Mouse (Mus musculus): ENCODE measurements around the gene Chga. TPM values are rescaled to one million over a fixed set of nuclear protein-coding genes. Genes with fewer than 3 reads are reported as not detected.

The Chga gene
- total RNA-seq, 2 experiments from 2014 or later: 190 to 204 TPM

DNA sequence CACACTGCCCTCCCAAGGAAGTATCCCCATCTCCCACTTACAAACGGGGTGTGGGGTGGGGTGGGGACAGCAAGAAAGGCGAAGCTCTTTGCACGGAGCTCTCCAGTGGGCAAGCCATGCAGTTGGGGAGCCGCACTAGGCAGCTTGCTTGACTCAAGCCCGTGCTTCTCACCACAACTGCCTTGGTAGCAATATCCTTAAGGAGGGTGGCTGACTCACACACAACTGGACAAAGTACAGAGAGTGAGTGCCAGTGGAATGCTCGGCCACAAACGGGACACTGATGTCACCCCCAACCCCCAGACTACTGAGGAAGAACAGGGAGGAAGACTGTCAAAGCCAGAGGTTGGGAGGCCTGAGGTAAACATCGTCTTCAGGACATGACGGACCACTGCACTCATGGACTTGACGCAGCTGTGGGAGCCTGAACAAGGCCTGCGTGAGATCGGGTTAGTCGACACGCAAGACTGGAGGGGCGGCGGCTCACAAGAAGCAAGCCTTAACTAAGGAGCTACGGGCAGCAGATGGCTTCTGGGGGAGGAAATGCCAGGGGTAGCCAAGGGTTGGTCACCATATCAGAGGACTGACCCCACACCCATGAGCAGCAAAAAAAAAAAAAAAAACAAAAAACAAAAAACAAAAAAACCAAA, 36.1 kb downstream of the Chga start:
- no peak for DNase-seq (ENCODE audit: low spot score in 2 of 2)
- intact Hi-C loops (cut with DNase I): no loop called here

DNA sequence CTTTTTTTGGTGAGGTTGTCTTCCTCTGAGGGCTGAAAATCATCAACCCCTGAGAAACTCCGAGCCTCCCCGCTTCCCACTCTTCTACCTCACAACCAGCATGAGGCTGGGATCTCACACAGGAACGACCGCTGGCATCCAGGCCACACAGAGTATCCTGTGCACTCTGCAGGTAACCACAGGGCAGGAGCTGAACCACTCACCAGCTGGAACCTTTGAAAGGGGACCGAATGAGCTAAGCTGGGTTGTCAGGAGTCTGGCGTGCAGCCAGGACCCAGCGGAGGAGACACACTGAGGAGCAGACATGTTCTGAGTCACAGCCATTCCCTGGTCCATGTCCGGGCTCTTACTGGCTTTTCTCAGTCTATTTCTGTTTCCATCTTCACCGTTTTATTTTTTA, 38.9 kb downstream of the Chga start:
- peak; percentile 70 to 76 for DNase-seq (ENCODE audit: low spot score in 2 of 2)
- intact Hi-C loops (cut with DNase I): no loop called here

DNA sequence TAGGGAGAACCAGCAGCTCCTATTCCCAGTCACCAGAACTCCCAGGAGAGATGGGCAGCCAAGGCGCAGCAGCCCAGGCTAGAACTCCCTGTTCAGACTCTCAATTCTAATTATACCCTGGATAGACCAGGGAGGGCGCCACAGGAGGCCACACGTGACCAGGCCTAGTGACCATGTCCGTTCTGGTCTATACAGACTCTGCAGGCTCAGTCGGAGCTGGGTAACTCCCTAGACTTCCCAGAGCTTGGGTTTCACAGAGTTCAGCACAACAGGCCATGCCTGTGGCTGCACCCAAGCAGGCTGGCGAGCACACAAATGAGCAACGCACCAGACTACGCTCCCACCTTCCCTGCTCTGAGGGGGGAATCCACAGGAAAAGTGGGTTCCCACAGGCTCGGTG, 39.9 kb downstream of the Chga start:
- DNase-seq (ENCODE audit: low spot score in 2 of 2): no peak
- intact Hi-C loops (cut with DNase I): no loop called here

DNA sequence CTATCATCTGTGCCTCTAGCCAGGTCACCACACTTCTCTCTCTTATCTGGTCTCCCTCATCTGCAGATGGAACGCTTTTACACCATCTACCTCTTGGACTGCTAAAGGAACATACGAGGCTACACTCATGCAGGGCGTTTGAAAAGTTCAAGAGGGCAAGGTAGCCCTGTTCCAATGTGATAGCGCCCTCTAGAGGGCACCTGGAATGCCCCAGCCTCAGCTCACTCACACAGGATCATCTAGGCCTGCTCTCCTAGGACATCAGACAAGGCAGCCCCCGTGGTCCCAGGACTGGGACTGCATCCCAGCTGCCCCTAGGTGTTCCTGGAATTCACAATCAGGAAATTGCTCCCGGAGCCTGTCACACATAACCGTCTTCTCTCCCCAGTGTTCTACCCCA, 41.6 kb downstream of the Chga start:
- intact Hi-C loops (cut with DNase I): no loop called here

DNA sequence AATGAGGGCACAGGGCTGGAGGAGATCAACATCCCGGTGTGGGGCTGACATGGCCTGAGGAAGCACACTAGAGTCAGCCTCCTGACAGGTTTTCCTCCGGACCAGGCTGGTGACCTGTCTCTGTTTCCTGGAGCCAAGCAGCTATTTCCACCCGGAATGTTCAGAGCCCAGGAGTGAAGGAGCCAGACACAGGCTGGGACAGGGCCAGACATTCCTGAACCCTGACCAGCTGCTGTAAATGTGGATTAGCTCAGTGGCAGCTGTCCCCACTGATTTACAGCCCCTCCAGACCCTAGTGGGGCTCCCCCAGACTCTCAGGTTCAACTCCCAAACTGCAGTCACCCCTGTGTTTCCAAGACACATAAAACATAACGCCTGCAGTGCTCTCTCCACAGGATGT, 42.7 kb downstream of the Chga start:
- intact Hi-C loops (cut with DNase I): no loop called here
- DNase-seq (ENCODE audit: low spot score in 2 of 2): no peak

More for the DNA sequence above, 41.6 kb downstream of the Chga start:
- DNase-seq (ENCODE audit: low spot score in 2 of 2): no peak

DNA sequence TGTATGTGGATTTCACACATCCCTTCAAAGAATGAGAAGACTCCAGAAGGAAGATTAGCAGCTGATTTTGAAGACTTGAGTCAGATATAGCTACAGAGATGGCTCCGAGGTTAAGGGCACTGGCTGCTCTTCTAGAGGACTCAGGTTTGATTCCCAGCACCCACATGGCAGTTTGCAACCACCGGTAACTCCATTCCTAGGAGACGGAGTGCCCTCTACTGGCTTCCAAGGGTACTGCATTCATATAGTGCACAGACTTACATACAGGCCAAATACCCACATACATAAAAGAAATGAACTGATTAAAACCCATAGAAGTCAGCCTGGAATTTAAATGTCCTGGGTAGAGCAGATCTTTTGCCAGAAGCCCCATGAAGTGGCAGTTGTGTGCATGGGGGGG, 43.8 kb downstream of the Chga start:
- DNase-seq (ENCODE audit: low spot score in 2 of 2): no peak
- intact Hi-C loops (cut with DNase I): no loop called here

DNA sequence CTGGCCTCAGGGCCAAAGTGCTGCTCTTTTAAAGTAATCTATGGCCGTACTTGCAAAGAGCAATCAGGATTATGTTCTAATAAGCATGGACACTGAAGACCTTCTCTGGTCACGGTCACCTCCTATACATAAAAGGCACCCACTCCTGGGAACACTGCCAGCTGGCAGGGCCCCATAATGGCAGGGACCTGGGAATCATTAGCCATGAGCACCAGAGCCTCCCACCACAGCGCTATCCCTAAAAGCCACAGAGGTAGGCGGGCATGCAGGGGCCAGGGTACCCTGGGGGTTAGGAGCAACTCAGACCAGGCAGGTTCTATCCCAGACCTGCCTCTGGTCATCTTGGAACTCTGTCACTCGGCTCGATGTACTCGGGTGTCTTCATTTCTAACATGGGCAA, 45.0 kb downstream of the Chga start:
- intact Hi-C loops (cut with DNase I): no loop called here
- DNase-seq (ENCODE audit: low spot score in 2 of 2): no peak

DNA sequence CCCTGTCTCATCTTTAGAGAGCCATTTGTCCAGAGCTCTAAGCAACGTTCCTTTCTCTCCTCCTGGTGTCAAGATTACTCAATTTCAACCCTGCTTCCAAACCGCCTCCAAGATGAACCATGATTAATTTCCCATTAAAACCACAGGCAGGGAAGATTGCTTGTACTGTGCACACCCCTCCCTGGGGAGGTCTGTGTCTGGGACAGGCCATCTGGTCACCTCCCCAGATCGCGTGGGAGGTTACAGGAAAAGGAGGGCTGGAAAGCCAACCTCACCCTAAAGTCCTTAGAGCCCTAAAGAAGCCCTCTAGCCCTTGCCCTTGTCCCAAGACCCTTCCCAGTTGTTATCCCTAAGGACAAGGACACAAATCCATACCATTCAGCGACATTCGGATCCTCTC, 45.6 kb downstream of the Chga start:
- no peak for DNase-seq (ENCODE audit: low spot score in 2 of 2)
- intact Hi-C loops (cut with DNase I): no loop called here

DNA sequence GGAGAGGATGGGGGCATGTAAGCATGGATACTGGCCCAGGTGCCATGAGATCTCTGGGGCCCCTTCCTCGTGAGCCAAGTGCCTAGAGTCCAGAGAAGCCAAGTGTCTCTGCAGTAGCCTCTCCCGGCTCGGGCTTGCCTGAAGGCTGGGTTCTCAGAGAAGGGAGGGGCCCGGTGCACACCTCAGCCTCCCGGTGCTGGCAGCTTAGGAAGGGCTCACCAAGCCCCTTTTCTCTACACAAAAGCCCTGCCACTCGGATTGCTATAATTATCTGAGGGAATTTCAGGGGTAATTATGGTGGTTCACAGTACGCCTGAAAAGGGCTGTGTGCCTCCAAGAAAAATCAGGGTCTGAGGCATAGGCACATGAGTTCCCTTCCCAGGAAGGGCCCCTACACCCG, 47.1 kb downstream of the Chga start:
- DNase-seq (ENCODE audit: low spot score in 2 of 2): no peak
- intact Hi-C loops (cut with DNase I): loop anchor here (1.0 kb wide), 1 partner anchor 7 kb away; no protein-coding TSS in a partner anchor

DNA sequence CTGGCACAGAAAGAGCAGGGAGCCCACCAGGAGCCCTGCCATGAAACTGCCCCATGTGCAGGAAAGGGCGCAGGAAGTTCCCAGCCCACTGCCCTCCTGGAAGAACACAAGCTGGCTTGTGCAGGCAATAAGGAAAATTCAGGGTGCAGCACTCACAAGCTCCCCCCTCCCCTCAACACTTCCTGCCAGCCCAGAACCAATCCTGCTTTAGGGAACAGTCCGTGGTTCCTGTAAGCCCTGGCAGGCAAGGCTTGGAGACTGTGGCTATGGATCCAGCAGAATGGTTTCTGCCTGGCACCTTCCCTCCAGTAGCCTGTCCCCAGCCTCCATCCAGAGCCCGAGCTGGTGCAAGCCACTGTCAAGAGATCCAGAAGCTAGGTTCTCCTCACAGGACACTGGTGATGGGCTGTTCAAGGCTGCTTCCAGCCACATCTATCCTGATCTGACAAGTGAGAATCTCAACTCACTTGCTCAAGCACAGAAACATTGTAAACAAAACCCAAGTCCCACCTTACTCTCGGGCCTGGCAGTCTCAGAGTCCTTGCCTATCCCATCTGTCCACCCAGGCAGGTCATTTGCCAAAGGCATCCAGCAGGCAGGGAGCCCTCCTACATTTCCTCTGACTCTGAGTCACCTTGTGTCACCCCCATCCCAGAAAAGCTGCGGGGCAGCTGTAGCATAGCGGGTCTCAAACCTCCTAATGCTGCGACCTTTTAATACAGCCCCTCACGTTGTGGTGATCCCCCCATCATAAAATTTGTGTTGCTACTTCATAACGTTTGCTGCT, 47.7 kb downstream of the Chga start:
- intact Hi-C loops (cut with DNase I): no loop called here
- peak; percentile 33 to 45 for DNase-seq (ENCODE audit: low spot score in 2 of 2)

DNA sequence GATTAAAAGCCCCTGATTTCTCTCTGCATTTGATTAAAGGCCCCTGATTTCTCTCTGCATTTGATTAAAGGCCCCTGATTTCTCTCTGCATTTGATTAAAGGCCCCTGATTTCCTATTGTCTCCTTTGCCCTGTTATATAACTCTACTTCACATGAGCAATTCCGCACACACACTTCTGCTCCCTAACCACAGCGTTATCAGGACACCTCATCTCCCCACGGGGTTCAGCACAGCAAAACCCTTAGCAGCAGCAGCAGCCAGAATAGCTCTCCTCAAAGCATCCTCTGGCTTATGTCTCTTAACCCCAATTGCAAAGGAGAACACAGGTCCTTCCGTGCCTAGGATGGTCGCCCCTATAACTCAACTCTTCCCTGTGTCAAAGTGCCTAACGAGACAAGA, 50.8 kb downstream of the Chga start:
- DNase-seq (ENCODE audit: low spot score in 2 of 2): no peak
- intact Hi-C loops (cut with DNase I): no loop called here

DNA sequence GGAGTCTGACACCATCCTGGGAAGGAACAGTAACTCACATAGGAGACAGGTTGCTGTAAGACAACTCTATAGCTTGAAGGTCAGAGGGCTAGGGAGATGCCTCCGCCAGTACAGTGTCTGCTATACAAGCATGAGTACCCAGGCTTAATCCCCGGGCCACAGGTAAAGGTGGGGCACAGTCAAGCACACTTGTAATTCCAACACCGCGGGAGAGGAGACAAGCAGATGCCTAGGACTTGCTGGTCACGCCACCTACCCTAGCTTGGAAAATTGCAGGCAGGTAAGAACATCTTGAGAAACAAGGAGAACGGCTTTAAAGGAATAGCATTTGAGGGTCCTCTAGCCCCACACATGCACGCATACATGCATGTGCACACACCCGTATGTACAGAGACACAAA, 52.3 kb downstream of the Chga start:
- intact Hi-C loops (cut with DNase I): no loop called here
- no peak for DNase-seq (ENCODE audit: low spot score in 2 of 2)

DNA sequence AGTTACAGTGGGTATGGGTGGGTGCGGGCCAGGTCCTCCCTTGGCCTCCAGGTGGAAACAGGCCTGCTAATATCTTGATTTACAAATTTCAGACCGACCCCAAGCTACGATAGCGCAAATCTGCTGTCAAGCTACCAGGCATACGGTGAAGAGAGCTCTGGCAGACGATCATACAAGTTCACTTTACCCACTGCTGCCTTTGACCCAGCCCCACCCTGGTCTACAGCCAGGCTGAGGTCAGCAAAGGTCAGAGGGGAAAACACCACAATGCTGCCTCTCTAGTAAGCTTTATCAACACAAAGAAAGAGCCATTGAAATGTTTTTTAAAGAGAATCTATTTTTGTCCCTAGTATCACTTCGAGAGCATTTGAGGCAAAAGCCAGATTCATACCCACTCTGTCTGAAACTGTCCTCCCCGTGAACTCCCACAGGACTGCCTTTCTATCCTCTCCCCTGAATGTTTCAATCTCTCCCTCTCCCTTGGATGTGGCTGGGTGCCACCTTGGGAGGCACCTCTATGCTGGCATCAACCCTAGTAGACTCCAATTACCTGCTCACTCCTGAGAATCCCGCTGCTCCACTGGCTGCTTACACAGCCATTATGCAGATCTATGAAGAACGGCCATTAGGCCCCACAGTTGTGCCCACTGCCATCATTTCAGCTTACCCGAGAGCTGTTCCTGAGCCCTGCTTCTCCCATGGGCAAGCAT, 53.2 kb downstream of the Chga start:
- no peak for DNase-seq (ENCODE audit: low spot score in 2 of 2)
- intact Hi-C loops (cut with DNase I): no loop called here

DNA sequence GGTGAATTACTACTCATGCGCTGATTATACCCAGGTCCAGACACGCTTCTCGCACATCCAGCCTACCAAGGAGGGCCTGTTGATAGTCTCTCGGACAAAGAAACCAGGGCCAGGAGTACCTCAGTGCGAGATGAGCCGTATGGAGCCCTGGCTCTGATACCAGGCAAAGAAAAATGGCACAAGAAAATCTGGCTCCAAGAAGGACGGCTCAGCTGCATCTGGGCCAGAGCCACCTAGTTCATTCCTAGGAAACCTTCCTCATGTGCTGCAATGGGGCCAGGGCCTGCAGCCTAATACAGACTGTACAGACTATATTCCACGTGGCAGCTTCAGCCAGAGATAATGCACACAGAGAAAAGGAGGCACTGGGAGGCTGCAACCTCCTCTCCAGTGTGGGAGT, 56.2 kb downstream of the Chga start:
- intact Hi-C loops (cut with DNase I): no loop called here
- DNase-seq (ENCODE audit: low spot score in 2 of 2): no peak

DNA sequence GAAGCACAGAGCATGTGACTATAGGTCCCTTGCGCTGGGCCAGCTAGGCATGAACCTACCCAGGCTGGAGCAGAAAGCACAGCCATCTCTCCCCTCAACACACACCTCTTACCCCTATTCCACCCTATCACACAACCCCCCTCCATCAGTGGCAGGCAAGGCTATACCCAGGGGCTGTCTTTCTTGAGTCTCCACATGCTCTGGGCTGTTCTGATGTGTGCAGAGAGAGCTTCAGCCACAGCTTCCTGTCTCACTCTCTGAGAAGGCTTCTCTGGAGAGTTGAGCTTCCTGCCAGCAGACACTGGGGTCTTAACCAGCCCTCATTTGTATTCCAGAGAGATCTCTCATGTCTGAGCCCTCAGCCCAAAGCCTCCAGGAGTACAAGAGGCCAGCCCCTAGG, 57.7 kb downstream of the Chga start:
- intact Hi-C loops (cut with DNase I): no loop called here
- DNase-seq (ENCODE audit: low spot score in 2 of 2): no peak

DNA sequence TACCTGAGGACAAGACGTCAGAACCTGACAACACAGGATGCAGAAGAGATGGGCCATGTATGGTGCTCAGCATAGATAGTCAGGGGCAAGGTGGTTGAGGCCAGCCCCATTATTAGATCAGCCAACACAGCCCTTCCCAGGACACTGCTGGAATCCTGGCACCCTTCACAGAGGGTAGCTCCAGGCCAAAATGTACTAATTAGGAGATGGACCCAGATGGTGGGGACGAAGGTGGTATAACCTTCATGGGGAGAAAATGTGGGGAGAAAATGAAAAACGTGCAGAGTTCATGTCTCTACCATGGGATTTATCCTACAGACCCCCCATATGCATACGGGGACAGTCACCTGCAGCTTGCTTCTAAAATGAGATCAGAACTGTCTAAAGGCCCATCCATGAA, 58.6 kb downstream of the Chga start:
- intact Hi-C loops (cut with DNase I): no loop called here
- no peak for DNase-seq (ENCODE audit: low spot score in 2 of 2)

Other genes starting within 250 kb of the Chga start
- 100 to 1,000 TPM; 117 to 127 TPM for gene Lgmn, start 115.2 kb upstream of the Chga start, total RNA-seq (2021)
- gene Golga5, start 85.8 kb upstream of the Chga start, total RNA-seq (2021): 10 to 100 TPM; 25.1 to 28.2 TPM
- 10 to 100 TPM; 74.9 to 76.2 TPM for gene Itpk1, start 150.0 kb downstream of the Chga start, total RNA-seq (2021)
- gene Moap1, start 188.7 kb downstream of the Chga start, total RNA-seq (2021): 10 to 100 TPM; 37.4 to 38.3 TPM
- gene Tmem251, start 188.8 kb downstream of the Chga start, total RNA-seq (2021): 1 to 10 TPM; 4.9 to 5.1 TPM
- not detected for gene Gm28051, start 202.8 kb downstream of the Chga start, total RNA-seq (2021)
- gene Gon7, start 202.8 kb downstream of the Chga start, total RNA-seq (2021): 10 to 100 TPM; 12.8 to 14.0 TPM
- gene Ubr7, start 203.0 kb downstream of the Chga start, total RNA-seq (2021): 10 to 100 TPM; 33.4 to 34.5 TPM
- gene Gm20604, start 203.7 kb downstream of the Chga start, total RNA-seq (2021): 10 to 100 TPM; 20.6 to 21.9 TPM